Mouse (Mus musculus): Measurements from ENCODE around the gene Tmem50b. TPM values are rescaled to one million over a fixed set of nuclear protein-coding genes. Genes with fewer than 3 reads are reported as not detected.
"Not testable (repeated sequence)": the region's sequence is repeated elsewhere in the genome, so short reads cannot be mapped to it uniquely, and the experiment has no call there.

Tmem50b gene
- total RNA-seq, 1 experiment, result 11.8 TPM

DNA sequence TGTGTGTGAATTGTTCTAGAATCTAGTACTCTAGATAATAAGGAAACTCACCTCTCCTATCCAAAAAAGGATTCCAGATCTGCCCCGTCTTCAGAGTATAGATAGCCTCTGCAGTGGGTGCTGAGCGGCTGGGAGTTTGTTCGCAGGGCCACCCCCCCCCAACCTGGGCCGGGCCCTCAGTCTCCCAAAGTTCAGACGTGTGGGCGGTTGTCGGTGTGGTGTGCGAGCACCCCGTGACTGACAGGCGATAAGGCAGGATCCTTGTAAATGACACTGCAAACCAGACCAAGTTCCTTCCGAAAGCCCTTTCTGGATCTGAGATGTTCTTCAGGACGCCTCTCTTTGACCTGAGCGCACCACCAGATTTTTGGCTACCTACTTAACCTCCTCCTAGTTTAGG is 63.1 kb downstream of the Tmem50b start:
- Histone ChIP-seq H3K9ac (ENCODE audit: insufficient read depth, low read depth, low read length, poor library complexity, severe bottlenecking) (no peak overlapping the region), H3K4me1 (ENCODE audit: control insufficient read depth in 2 of 2, insufficient read depth in 2 of 2, low read length in 2 of 2, poor library complexity in 1 of 2) (no peaks in the 10 kb centered on the region), H3K27ac (ENCODE audit: insufficient read depth, low read depth, low read length, poor library complexity, severe bottlenecking) (no peak overlapping the region), H3K4me3 (ENCODE audit: insufficient read depth in 1 of 2, low read depth in 1 of 2, low read length in 2 of 2, poor library complexity in 1 of 2, severe bottlenecking in 1 of 2) (no peak overlapping the region), H3K9me3 (ENCODE audit: control insufficient read depth, insufficient read depth, low read depth, low read length) (no peaks in the 10 kb centered on the region), H3K36me3 (ENCODE audit: control insufficient read depth, insufficient read depth, low read length, poor library complexity, severe bottlenecking) (no peaks in the 10 kb centered on the region)
- peak; percentile 93 for DNase-seq (ENCODE audit: low read depth, low spot score)
- TF ChIP-seq HCFC1 (IDR thresholded peaks at IDR 0.05; ENCODE audit: borderline replicate concordance, insufficient read depth, low read length) (no peak), CHD2 (IDR thresholded peaks at IDR 0.05; ENCODE audit: low read depth, low read length) (no peak), ZNF384 (IDR thresholded peaks at IDR 0.05; ENCODE audit: low read depth, low read length) (no peak), MAFK (IDR thresholded peaks at IDR 0.05; ENCODE audit: insufficient read depth, low read depth, low read length) (no peak), ZC3H11A (IDR thresholded peaks at IDR 0.05; ENCODE audit: borderline replicate concordance, low read depth, low read length) (no peak)
- in situ Hi-C loops (cut with MboI; ENCODE audit: low sequenced_read_pairs in 2 of 2, unreplicated experiment in 2 of 2), result no loop called here

GRCm38 (mm10) chr16:91533097-91534001 is 64.3 kb downstream of the Tmem50b start:
- Histone ChIP-seq H3K36me3 (ENCODE audit: control insufficient read depth, insufficient read depth, low read length, poor library complexity, severe bottlenecking) (no peaks in the 10 kb centered on the region), H3K27ac (ENCODE audit: insufficient read depth, low read depth, low read length, poor library complexity, severe bottlenecking) (no peak overlapping the region), H3K9ac (ENCODE audit: insufficient read depth, low read depth, low read length, poor library complexity, severe bottlenecking) (no peak overlapping the region), H3K9me3 (ENCODE audit: control insufficient read depth, insufficient read depth, low read depth, low read length) (no peaks in the 10 kb centered on the region), H3K4me3 (ENCODE audit: insufficient read depth in 1 of 2, low read depth in 1 of 2, low read length in 2 of 2, poor library complexity in 1 of 2, severe bottlenecking in 1 of 2) (no peak overlapping the region), H3K4me1 (ENCODE audit: control insufficient read depth in 2 of 2, insufficient read depth in 2 of 2, low read length in 2 of 2, poor library complexity in 1 of 2) (no peaks in the 10 kb centered on the region)
- in situ Hi-C loops (cut with MboI; ENCODE audit: low sequenced_read_pairs in 2 of 2, unreplicated experiment in 2 of 2), result no loop called here
- TF ChIP-seq MAFK (IDR thresholded peaks at IDR 0.05; ENCODE audit: insufficient read depth, low read depth, low read length), result no peak
- no peak for TF ChIP-seq CHD2 (IDR thresholded peaks at IDR 0.05; ENCODE audit: low read depth, low read length)
- no peak for TF ChIP-seq ZNF384 (IDR thresholded peaks at IDR 0.05; ENCODE audit: low read depth, low read length)
- TF ChIP-seq ZC3H11A (IDR thresholded peaks at IDR 0.05; ENCODE audit: borderline replicate concordance, low read depth, low read length), result no peak
- TF ChIP-seq HCFC1 (IDR thresholded peaks at IDR 0.05; ENCODE audit: borderline replicate concordance, insufficient read depth, low read length), result no peak
- no peak for DNase-seq (ENCODE audit: low read depth, low spot score)

DNA sequence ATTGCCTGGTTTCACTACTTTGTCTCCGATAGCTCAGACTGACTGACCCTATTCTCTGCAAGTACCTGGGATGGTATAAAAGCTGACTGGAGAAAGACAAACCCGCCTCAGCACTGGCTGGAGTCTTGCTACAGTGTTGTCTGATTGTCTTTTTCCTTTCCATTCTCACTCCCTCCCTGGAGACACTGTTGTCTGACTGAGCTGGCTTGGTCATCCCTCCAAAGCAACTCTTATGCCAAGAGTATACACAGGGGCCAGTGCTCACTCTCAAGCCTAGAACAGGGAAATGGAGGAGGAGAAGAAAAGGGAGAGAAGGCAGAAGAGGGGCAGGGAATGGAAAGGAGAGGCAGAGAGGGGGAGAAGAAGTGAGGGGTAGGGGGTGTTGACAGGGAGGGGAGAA is 65.2 kb downstream of the Tmem50b start:
- in situ Hi-C loops (cut with MboI; ENCODE audit: low sequenced_read_pairs in 2 of 2, unreplicated experiment in 2 of 2), result no loop called here
- no peak for DNase-seq (ENCODE audit: low read depth, low spot score)
- no peak overlapping the region for H3K4me3 ChIP-seq (ENCODE audit: insufficient read depth in 1 of 2, low read depth in 1 of 2, low read length in 2 of 2, poor library complexity in 1 of 2, severe bottlenecking in 1 of 2)

DNA sequence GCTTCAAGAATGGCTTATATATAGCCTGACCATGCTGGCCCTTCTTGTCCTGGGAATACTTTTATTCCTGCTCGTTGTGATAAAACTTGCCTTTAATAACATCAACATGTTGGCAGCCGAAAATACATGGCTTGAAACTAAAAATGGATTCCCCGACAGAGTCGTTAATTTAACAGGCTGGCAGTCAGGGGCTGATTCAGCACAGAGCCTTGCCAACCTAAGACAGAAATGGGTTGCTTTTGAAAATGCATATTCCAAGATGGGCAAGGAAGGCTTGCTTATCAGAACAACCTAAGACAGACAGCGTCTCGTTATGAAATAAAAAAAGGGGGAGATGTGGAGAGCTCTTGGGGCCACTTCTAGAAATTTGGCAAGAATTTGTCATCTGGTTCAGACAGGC is 65.7 kb downstream of the Tmem50b start:
- Histone ChIP-seq H3K4me3 (ENCODE audit: insufficient read depth in 1 of 2, low read depth in 1 of 2, low read length in 2 of 2, poor library complexity in 1 of 2, severe bottlenecking in 1 of 2) (no peak overlapping the region), H3K4me1 (ENCODE audit: control insufficient read depth in 2 of 2, insufficient read depth in 2 of 2, low read length in 2 of 2, poor library complexity in 1 of 2) (no peaks in the 10 kb centered on the region), H3K27ac (ENCODE audit: insufficient read depth, low read depth, low read length, poor library complexity, severe bottlenecking) (no peak overlapping the region), H3K9me3 (ENCODE audit: control insufficient read depth, insufficient read depth, low read depth, low read length) (no peaks in the 10 kb centered on the region), H3K36me3 (ENCODE audit: control insufficient read depth, insufficient read depth, low read length, poor library complexity, severe bottlenecking) (no peaks in the 10 kb centered on the region), H3K9ac (ENCODE audit: insufficient read depth, low read depth, low read length, poor library complexity, severe bottlenecking) (no peak overlapping the region)
- in situ Hi-C loops (cut with MboI; ENCODE audit: low sequenced_read_pairs in 2 of 2, unreplicated experiment in 2 of 2), result no loop called here
- TF ChIP-seq ZC3H11A (IDR thresholded peaks at IDR 0.05; ENCODE audit: borderline replicate concordance, low read depth, low read length) (no peak), ZNF384 (IDR thresholded peaks at IDR 0.05; ENCODE audit: low read depth, low read length) (no peak), MAFK (IDR thresholded peaks at IDR 0.05; ENCODE audit: insufficient read depth, low read depth, low read length) (no peak), HCFC1 (IDR thresholded peaks at IDR 0.05; ENCODE audit: borderline replicate concordance, insufficient read depth, low read length) (no peak), CHD2 (IDR thresholded peaks at IDR 0.05; ENCODE audit: low read depth, low read length) (no peak)
- no peak for DNase-seq (ENCODE audit: low read depth, low spot score)

More for the DNA sequence above, 65.2 kb downstream of the Tmem50b start:
- Histone ChIP-seq H3K27ac (ENCODE audit: insufficient read depth, low read depth, low read length, poor library complexity, severe bottlenecking) (no peak overlapping the region), H3K9ac (ENCODE audit: insufficient read depth, low read depth, low read length, poor library complexity, severe bottlenecking) (no peak overlapping the region), H3K4me1 (ENCODE audit: control insufficient read depth in 2 of 2, insufficient read depth in 2 of 2, low read length in 2 of 2, poor library complexity in 1 of 2) (no peaks in the 10 kb centered on the region), H3K36me3 (ENCODE audit: control insufficient read depth, insufficient read depth, low read length, poor library complexity, severe bottlenecking) (no peaks in the 10 kb centered on the region), H3K9me3 (ENCODE audit: control insufficient read depth, insufficient read depth, low read depth, low read length) (no peaks in the 10 kb centered on the region)
- TF ChIP-seq HCFC1 (IDR thresholded peaks at IDR 0.05; ENCODE audit: borderline replicate concordance, insufficient read depth, low read length), result no peak
- TF ChIP-seq MAFK (IDR thresholded peaks at IDR 0.05; ENCODE audit: insufficient read depth, low read depth, low read length), result no peak
- no peak for TF ChIP-seq ZC3H11A (IDR thresholded peaks at IDR 0.05; ENCODE audit: borderline replicate concordance, low read depth, low read length)
- no peak for TF ChIP-seq CHD2 (IDR thresholded peaks at IDR 0.05; ENCODE audit: low read depth, low read length)
- no peak for TF ChIP-seq ZNF384 (IDR thresholded peaks at IDR 0.05; ENCODE audit: low read depth, low read length)

DNA sequence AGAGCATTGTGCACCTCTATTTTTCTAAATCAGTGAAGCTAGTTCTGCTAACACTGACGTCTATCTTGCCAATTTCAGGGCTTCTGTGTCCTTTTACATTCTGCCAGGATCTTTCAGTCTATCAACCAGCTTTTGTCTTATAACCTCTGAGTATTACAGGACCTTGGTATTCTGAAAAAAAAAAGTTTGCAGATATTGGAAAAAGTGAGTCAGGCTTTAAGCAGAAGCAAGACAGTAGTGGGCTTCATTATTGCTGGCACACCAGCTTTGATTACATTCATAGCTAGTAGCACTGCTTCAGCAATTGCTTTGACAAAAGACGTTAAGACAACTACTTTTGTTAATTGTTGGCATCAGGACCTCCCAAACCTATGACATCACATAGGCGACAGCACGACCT is 66.8 kb downstream of the Tmem50b start:
- in situ Hi-C loops (cut with MboI; ENCODE audit: low sequenced_read_pairs in 2 of 2, unreplicated experiment in 2 of 2); H3K9ac ChIP-seq (ENCODE audit: insufficient read depth, low read depth, low read length, poor library complexity, severe bottlenecking); H3K27ac ChIP-seq (ENCODE audit: insufficient read depth, low read depth, low read length, poor library complexity, severe bottlenecking); H3K36me3 ChIP-seq (ENCODE audit: control insufficient read depth, insufficient read depth, low read length, poor library complexity, severe bottlenecking); H3K9me3 ChIP-seq (ENCODE audit: control insufficient read depth, insufficient read depth, low read depth, low read length); H3K4me3 ChIP-seq (ENCODE audit: insufficient read depth in 1 of 2, low read depth in 1 of 2, low read length in 2 of 2, poor library complexity in 1 of 2, severe bottlenecking in 1 of 2); H3K4me1 ChIP-seq (ENCODE audit: control insufficient read depth in 2 of 2, insufficient read depth in 2 of 2, low read length in 2 of 2, poor library complexity in 1 of 2); DNase-seq (ENCODE audit: low read depth, low spot score): not testable (repeated sequence)
